Mouse (Mus musculus) stomach, embryonic 15.5 days (tissue): ENCODE measurements around the gene Slc36a1. TPM values are rescaled to one million over a fixed set of nuclear protein-coding genes. Genes with fewer than 3 reads are reported as not detected.
A peak's percentile ranks its signal among the peaks of the same experiment; 100 is the strongest.

Experiments used
- ATAC-seq: fragments of 200-750 bp; cut with Nextera tagmentation; 2 replicates; pipeline ENCODE4 v1.8.0; 2017; ENCODE audit warnings: low read depth, moderate number of reproducible peaks, moderate TSS enrichment; ENCODE audit not compliant: insufficient read depth, low FRiP score
- H3K27ac ChIP-seq: fragments of 300-500 bp; sonication (generic); 2 replicates; pipeline ENCODE4 v1.5.1; 2015; ENCODE audit warnings: mild to moderate bottlenecking, inconsistent platforms
- H3K27me3 ChIP-seq: fragments of 300-500 bp; sonication (generic); replicated peaks from 2 replicates; pipeline ENCODE4 v1.6.1; 2015; ENCODE audit warnings: inconsistent platforms
- H3K36me3 ChIP-seq: fragments of 300-500 bp; sonication (generic); 2 replicates; pipeline ENCODE4 v1.6.1; 2015; ENCODE audit warnings: inconsistent platforms
- H3K4me1 ChIP-seq: fragments of 300-500 bp; sonication (generic); 2 replicates; pipeline ENCODE4 v1.6.1; 2015; ENCODE audit warnings: inconsistent platforms
- H3K4me2 ChIP-seq: fragments of 300-500 bp; sonication (generic); 2 replicates; pipeline ENCODE4 v1.6.1; 2015; ENCODE audit warnings: mild to moderate bottlenecking, inconsistent platforms
- H3K4me3 ChIP-seq: fragments of 300-500 bp; sonication (generic); replicated peaks from 2 replicates; pipeline ENCODE4 v1.5.1; 2015; ENCODE audit warnings: inconsistent platforms
- H3K9ac ChIP-seq: fragments of 300-500 bp; sonication (generic); 2 replicates; pipeline ENCODE4 v1.6.1; 2015; ENCODE audit warnings: inconsistent platforms
- H3K9me3 ChIP-seq: fragments of 300-500 bp; sonication (generic); 2 replicates; pipeline ENCODE4 v1.6.1; 2016; ENCODE audit warnings: inconsistent platforms
- WGBS: fragments of 180-500 bp; shearing (Covaris S2); methylation state at CpG from one replicate; pipeline ENCODE4 v1.1.7; 2015; 5-methylcytosine and 5-hydroxymethylcytosine counted together
- polyA plus RNA-seq: library from polyadenylated mRNA; unstranded; fragments of >200 nt; fragmentation: Nextera tagmentation; extraction: Ambion mirVana; gene quantifications from 2 replicates; pipeline ENCODE4 v1.2.1, GENCODE M21; 2015

The Slc36a1 gene
- 2.1 and 2.7 TPM in 2 replicates for polyA plus RNA-seq

DNA sequence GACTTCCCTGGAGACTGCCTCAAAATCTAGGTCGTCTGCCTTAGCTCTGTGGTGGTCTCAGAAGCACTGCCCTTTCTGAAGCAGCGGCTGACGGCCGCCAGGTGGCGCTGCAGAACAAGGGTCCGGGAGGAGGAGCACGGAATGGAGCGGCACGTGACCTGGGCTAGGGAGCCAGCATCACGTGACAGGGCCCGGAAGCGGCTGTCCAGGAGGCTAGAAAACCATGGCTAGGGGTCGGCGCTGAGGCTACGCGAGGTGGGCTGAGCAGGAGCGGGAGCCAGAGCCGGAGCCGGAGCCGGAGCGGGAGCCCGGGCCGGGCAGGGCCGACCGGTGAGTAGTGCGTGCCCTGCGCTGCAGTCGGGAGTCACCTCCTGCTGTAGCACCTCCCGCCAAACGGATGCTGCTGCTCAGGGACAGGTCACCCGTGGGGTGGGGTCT lies at the start of gene Slc36a1:
Gene Slc36a1, plus strand, starts transcription at position 192 of the 438 bp plus-strand sequence.
- Histone ChIP-seq H3K9me3 (no peaks in the 10 kb centered on the region), H3K36me3 (no peaks in the 10 kb centered on the region), H3K27ac (no peak within 1 kb of the TSS), H3K9ac (peak within 1 kb of the TSS; percentile 77; the same call in 1 of the 2 replicates), H3K4me1 (peaks cover 7% of the 10 kb centered on the region), H3K4me2 (peak within 1 kb of the TSS; percentile 86), H3K27me3 (no peaks in the 10 kb centered on the region), H3K4me3 (peak within 1 kb of the TSS; percentile 86)
- peak; percentile 89 for ATAC-seq
- WGBS = under 1% methylated on average over 31 of the region's 31 CpGs

DNA sequence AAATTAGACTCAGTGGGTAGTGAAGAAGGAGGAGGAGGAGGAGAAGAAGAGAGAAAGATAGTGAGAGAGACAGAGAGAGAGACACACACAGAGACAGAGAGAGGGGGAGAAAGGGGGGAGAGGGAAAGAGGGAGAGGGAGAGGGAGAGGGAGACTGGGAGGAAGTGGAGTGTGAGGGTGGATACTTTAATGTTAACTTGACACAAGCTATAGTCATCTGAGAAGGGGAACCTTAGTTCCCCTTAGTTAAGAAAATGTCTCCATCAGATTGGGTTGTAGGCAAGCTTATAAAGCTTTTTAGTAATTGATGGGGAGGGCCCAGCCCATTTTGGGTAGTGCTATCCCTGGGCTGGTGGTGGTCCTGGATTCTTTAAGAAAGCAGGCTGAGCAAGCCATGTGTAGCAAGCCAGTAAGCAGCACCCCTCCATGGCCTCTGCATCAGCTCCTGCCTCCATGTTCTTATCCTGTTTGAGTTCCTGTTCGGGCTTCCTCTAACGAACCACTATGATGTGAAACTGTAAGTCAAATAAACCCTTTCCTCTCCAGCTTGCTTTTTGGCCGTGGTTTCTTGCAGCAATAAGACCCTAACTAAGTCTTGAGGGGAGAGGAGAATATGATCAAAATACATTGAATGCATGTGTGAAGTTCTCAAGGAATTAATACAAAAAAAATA lies 49.6 kb upstream of the Slc36a1 start:
- no peaks in the 10 kb centered on the region for H3K9me3 ChIP-seq
- no peaks in the 10 kb centered on the region for H3K4me1 ChIP-seq
- 45% methylated on average over 3 of the region's 3 CpGs for WGBS
- ATAC-seq = no peak
- H3K27ac ChIP-seq = no peak overlapping the region
- no peak overlapping the region for H3K4me2 ChIP-seq
- H3K27me3 ChIP-seq = no peaks in the 10 kb centered on the region
- H3K9ac ChIP-seq = no peak overlapping the region
- H3K36me3 ChIP-seq = no peaks in the 10 kb centered on the region
- H3K4me3 ChIP-seq = no peak overlapping the region

DNA sequence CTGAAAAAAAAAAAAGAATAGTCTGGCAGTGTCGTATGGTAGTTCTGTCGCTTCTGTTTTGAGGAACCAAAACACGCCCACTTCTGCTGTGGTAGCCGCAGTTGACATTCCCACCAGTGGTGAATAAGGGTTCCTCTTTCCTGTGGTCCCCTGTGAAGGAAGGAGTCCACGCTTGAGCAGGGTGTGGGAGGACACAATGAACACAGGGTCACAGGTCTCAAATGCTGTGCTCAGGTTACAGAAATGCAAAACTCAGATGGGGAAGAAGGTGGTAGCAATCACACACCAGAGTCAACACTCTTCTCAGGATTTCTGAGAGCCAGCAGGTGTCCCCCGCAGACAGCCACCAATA lies 49.1 kb upstream of the Slc36a1 start:
- Histone ChIP-seq H3K4me1 (no peaks in the 10 kb centered on the region), H3K36me3 (no peaks in the 10 kb centered on the region), H3K9me3 (no peaks in the 10 kb centered on the region), H3K27ac (no peak overlapping the region), H3K4me3 (no peak overlapping the region), H3K27me3 (no peaks in the 10 kb centered on the region), H3K9ac (no peak overlapping the region), H3K4me2 (no peak overlapping the region)
- no peak for ATAC-seq
- WGBS = 68% methylated on average over 6 of the region's 6 CpGs

DNA sequence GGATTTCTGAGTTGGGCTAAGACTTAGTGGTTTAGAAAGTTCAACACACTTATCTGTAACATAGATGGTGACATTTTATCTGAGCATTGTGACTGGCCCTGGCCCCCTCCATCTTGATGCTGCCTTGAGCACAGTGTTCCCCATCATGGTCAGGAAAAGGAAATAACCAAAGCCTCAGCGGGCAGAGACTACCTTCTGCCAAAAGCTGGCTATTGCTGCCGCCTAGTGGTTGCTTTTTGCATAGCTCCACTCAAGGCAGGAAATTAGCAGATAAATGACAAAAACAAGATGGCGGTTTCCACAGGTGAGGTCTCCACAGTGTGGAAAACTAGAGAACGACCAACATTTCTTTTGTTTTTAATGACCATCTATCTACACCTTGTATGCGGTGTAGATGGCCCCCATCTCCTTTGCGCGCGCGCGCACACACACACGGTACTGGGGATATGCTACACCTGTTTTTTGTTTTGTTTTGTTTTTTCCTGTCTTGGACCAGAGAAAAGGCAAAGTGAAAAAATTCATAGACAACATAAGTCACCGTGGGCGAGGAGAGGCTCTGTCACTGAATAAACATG lies 45.3 kb upstream of the Slc36a1 start:
- H3K9me3 ChIP-seq = no peaks in the 10 kb centered on the region
- no peaks in the 10 kb centered on the region for H3K27me3 ChIP-seq
- H3K9ac ChIP-seq = no peak overlapping the region
- H3K4me1 ChIP-seq = no peaks in the 10 kb centered on the region
- no peak for ATAC-seq
- WGBS = 54% methylated on average over 13 of the region's 13 CpGs
- no peaks in the 10 kb centered on the region for H3K36me3 ChIP-seq
- H3K4me3 ChIP-seq = no peak overlapping the region
- no peak overlapping the region for H3K4me2 ChIP-seq
- H3K27ac ChIP-seq = no peak overlapping the region

DNA sequence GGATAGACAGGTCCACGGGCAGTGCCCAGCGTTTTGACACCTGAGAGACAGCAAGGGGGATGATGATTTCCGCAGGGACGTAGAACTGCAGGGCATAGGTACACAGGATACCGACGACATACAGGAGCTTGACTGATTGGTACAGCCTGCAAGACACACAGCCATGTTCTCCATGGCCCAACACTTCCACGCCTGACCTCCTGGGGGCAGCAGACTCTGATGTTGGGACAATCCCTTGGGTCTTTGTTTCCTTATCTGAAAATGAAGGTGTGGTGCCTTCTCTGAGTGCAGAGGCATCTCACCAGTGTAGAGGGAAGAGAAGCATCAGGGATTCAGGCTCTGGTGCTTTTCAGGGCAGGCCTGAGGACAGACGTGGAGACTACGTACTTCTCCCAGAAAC lies 41.5 kb upstream of the Slc36a1 start:
- Histone ChIP-seq H3K36me3 (no peaks in the 10 kb centered on the region), H3K9me3 (no peaks in the 10 kb centered on the region)
- WGBS = 46% methylated on average over 9 of the region's 9 CpGs

DNA sequence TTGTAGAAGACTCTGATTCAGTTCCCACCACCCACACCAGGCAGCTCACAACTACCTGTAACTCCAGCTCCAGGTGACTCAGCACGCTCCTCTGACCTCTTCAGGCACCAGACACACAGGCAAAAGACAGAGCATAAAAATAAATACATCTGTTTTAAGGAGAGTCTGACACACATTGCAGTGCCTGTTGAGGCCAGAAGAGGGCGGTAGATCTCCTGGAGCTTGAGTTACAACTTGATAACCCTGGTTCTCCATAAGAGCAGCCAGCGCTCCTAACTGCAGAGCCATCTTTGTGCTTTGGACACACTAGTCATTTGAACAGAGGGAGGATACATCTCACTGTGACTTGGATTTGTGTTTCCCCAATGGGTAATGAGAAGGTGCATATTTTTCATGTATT lies 39.4 kb upstream of the Slc36a1 start:
- no peak overlapping the region for H3K9ac ChIP-seq
- H3K4me2 ChIP-seq = no peak overlapping the region
- H3K9me3 ChIP-seq = no peaks in the 10 kb centered on the region
- H3K4me1 ChIP-seq = no peaks in the 10 kb centered on the region
- H3K27me3 ChIP-seq = no peaks in the 10 kb centered on the region
- no peak overlapping the region for H3K27ac ChIP-seq
- ATAC-seq = no peak
- WGBS = 44% methylated on average over 3 of the region's 3 CpGs
- no peak overlapping the region for H3K4me3 ChIP-seq
- no peaks in the 10 kb centered on the region for H3K36me3 ChIP-seq

More for the DNA sequence above, 41.5 kb upstream of the Slc36a1 start:
- H3K4me3 ChIP-seq = no peak overlapping the region
- H3K27ac ChIP-seq = no peak overlapping the region
- no peak overlapping the region for H3K9ac ChIP-seq
- no peaks in the 10 kb centered on the region for H3K27me3 ChIP-seq
- no peaks in the 10 kb centered on the region for H3K4me1 ChIP-seq
- no peak for ATAC-seq
- no peak overlapping the region for H3K4me2 ChIP-seq

DNA sequence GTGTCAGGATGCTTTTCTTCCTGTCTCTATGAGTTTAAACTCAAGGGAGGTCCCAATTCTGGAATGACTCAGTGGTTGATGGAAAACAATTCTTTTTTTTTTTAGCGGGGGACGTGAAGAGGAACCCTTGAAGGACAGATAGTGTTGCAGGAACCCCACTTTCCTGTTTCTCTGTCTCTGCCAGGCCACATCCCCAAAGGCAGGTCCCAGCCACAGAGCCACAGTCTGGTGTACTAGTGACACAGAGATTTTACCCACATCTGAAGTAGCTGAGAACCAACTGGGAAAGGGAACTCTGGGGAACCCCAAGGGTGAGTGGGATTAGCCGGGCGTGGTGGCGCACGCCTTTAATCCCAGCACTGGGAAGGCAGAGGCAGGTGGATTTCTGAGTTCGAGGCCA lies 38.4 kb upstream of the Slc36a1 start:
- Histone ChIP-seq H3K36me3 (no peaks in the 10 kb centered on the region), H3K4me2 (no peak overlapping the region), H3K4me1 (no peaks in the 10 kb centered on the region), H3K9me3 (no peaks in the 10 kb centered on the region), H3K27me3 (no peaks in the 10 kb centered on the region), H3K9ac (no peak overlapping the region), H3K4me3 (no peak overlapping the region), H3K27ac (no peak overlapping the region)
- ATAC-seq = no peak
- WGBS = 86% methylated on average over 7 of the region's 7 CpGs

DNA sequence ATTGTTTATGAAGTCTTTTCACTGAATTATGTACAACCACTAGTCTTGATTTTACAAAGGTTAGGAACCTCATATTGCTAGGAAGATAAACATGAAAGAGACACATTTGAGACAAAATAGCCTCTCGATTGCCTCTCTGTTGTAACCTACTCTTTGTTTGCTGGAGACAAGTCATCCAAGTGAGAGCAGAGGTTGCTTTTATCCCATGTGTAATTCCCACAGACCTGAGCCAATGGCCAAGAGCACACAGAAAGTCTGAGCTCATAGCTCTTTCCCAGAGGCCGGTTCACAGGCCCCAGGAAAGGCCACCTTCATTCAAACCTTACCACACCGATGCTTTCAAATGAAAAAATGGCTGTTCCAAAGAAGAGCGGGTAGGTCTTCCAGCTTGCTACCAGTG lies 35.6 kb upstream of the Slc36a1 start:
- ATAC-seq = no peak
- no peaks in the 10 kb centered on the region for H3K27me3 ChIP-seq
- no peak overlapping the region for H3K27ac ChIP-seq
- H3K36me3 ChIP-seq = no peaks in the 10 kb centered on the region
- H3K4me3 ChIP-seq = no peak overlapping the region
- WGBS = 78% methylated on average over 4 of the region's 4 CpGs
- H3K4me1 ChIP-seq = no peaks in the 10 kb centered on the region
- no peaks in the 10 kb centered on the region for H3K9me3 ChIP-seq
- H3K4me2 ChIP-seq = no peak overlapping the region
- H3K9ac ChIP-seq = no peak overlapping the region

DNA sequence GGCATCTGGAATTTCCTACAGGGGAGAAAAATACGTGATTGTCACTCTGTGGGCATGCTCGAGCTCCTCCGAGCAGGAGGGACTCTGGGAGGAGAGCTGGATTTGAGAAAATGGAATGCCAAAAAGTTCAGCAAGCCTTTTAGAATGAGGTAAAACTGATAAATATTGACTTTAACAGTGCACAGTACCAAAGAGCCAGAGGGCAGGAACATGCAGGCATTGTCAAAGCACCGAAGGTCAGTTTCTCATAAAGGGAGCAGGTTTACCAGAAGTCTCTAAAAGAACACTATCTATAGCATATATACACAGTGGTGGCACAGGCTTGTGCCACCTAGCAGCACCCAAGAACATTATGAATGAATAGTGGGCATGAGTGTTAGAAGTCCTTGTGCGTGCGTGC lies 35.2 kb upstream of the Slc36a1 start:
- H3K9me3 ChIP-seq = no peaks in the 10 kb centered on the region
- H3K4me3 ChIP-seq = no peak overlapping the region
- no peak overlapping the region for H3K27ac ChIP-seq
- 77% methylated on average over 6 of the region's 6 CpGs for WGBS
- no peak overlapping the region for H3K9ac ChIP-seq
- no peak overlapping the region for H3K4me2 ChIP-seq
- no peaks in the 10 kb centered on the region for H3K36me3 ChIP-seq
- H3K4me1 ChIP-seq = no peaks in the 10 kb centered on the region
- H3K27me3 ChIP-seq = no peaks in the 10 kb centered on the region
- no peak for ATAC-seq

DNA sequence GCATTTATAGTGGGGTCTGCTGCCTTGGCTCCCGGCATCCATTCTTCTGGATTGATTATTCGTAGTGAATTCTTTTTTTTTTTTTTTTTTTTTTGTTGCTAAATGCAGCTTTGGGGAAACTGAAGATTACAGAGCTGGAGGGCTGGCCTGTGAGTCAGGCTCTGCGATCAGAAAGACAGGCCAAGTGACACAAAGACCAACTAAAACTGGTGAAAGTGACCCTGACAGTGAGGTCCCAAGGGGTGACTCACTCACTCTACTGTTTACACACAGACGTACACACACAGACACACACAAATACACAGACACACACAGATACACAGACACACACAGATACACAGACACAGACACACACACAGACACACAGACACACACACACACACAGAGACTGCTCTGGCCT lies 33.6 kb upstream of the Slc36a1 start:
- Histone ChIP-seq H3K4me2 (no peak overlapping the region), H3K27ac (no peak overlapping the region), H3K4me1 (no peaks in the 10 kb centered on the region), H3K9me3 (no peaks in the 10 kb centered on the region), H3K9ac (no peak overlapping the region), H3K4me3 (no peak overlapping the region), H3K36me3 (no peaks in the 10 kb centered on the region), H3K27me3 (no peaks in the 10 kb centered on the region)
- no peak for ATAC-seq
- 68% methylated on average over 4 of the region's 4 CpGs for WGBS

DNA sequence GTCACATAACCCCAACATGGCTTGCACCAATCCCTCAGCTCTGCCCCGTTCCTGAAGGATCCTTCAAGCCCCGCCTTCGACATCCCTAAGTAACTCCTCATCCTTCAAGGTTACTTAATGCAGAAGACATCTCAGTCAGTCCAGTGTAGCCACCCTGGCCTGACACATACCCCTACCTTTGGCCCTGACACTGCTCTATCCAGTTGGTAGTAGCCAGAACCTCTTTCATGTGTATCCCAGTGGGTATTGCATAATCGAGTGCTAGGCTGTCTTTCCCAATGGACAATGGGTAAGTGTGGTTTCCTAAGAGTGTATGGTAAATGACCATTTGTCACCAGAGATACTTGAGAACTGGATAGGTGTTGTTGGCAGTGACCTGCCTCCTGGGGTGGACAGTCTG lies 25.3 kb upstream of the Slc36a1 start:
- Histone ChIP-seq H3K27me3 (no peaks in the 10 kb centered on the region), H3K36me3 (no peaks in the 10 kb centered on the region), H3K9ac (no peak overlapping the region), H3K4me2 (no peak overlapping the region), H3K4me1 (no peaks in the 10 kb centered on the region), H3K27ac (no peak overlapping the region), H3K4me3 (no peak overlapping the region), H3K9me3 (no peaks in the 10 kb centered on the region)
- 85% methylated on average over 4 of the region's 4 CpGs for WGBS
- ATAC-seq = no peak

DNA sequence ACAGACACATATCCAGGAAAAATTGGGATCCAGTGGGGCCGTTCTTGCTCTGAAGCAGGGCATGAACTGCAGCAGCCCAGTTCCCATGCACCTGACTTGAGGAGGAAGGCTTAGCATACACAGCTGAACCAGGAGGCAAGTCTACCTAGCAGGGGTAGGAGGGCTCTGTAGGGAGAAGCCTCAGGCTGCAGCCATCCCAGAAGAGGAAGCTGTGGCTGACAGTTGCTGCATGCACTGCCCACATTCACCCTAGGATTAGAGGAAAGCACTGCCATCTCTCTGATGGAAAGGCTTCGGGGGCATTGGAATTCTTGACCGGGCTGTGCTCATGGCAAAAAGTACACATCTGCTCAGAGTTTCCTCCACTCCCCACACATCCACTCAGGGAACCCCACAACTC lies 24.3 kb upstream of the Slc36a1 start:
- no peak for ATAC-seq
- Histone ChIP-seq H3K9ac (no peak overlapping the region), H3K9me3 (no peaks in the 10 kb centered on the region), H3K27me3 (no peaks in the 10 kb centered on the region), H3K27ac (no peak overlapping the region), H3K4me1 (no peaks in the 10 kb centered on the region), H3K4me3 (no peak overlapping the region), H3K36me3 (no peaks in the 10 kb centered on the region), H3K4me2 (no peak overlapping the region)
- WGBS = 77% methylated on average over 3 of the region's 3 CpGs

DNA sequence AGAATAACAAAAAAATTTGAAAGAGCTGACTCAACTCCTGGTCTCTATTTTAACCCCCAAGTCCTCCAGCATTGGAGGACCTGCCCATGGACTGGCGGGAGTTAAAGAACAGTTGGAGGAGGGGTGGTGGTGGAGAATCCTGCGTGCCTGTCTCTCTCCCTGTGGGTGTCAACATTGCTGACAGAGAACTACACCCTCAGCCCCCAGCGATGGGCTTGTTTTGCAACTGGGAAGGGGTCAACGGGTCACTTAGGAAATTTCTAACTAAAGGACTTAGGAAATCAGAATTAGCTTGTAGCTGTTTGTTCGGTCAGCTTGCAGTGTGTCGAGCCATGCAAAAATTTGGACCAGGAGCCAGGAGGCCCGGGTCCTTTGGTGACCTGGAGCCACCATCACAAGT lies 21.0 kb upstream of the Slc36a1 start:
- Histone ChIP-seq H3K9me3 (no peaks in the 10 kb centered on the region), H3K27ac (no peak overlapping the region), H3K36me3 (no peaks in the 10 kb centered on the region), H3K4me3 (no peak overlapping the region), H3K4me2 (no peak overlapping the region), H3K9ac (no peak overlapping the region), H3K4me1 (no peaks in the 10 kb centered on the region), H3K27me3 (no peaks in the 10 kb centered on the region)
- WGBS = 51% methylated on average over 7 of the region's 7 CpGs
- ATAC-seq = no peak
